In the genomic region with DNA sequence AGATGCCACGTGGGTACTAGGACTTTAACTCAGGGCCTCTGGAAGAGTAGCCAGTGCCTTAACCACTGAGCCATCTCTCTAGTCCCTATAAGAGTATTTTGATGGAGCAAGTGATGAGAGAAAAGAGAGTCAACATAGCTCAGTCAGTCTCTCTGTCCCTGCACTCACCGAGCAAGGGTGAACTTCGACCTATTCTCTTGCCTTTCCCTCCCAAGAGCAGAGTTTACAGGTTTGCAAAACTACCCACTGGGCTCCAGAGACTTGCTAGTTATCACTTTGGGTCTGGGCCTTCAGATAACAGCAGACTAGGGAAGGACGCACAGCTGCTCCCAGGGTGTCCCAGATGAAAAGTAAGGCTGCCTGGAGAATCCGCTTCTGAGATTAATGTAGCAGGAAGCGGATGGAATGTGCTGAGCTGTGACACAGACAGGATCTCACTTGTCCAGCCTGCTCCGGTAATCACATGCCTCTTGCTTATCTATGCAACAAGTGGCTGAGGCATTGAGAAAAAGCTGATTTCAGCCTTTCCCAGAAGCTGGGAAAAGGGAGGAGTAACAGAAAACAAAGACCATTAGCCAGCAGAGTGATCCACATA, we compare ENCODE assay signal across 9 mouse cellular contexts. TPM values are rescaled to one million over a fixed set of nuclear protein-coding genes. Genes with fewer than 3 reads are reported as not detected.
DNase-seq lines count a peak whose midpoint lies in the region; ATAC-seq lines count a peak whose summit lies in the region.
"Had no signal": no experiment of that assay in that cellular context is flagged by ENCODE, and none has a peak within 500 bp of the region (broad histone marks: within the 10 kb centered on the region; RNA-seq: fewer than 3 reads in every experiment).

No protein-coding gene starts in this region.

- no peak overlapping the region for H3K4me3 ChIP-seq in hindbrain, embryonic 10.5 days
- no peak overlapping the region for H3K4me3 ChIP-seq in hindbrain, embryonic 12.5 days
- no peak overlapping the region for H3K4me3 ChIP-seq in heart, embryonic 16.5 days (ENCODE audit: low read length)
- H3K4me3 ChIP-seq in limb, embryonic 15.5 days: no peak overlapping the region
- H3K4me3 ChIP-seq in stomach, embryonic 16.5 days (replicated peaks; ENCODE audit: low read length): no peak overlapping the region
- H3K4me3 ChIP-seq in hindbrain, embryonic 14.5 days (replicated peaks; ENCODE audit: low read length): no peak overlapping the region
- H3K4me3 ChIP-seq: neural tube, embryonic 12.5 days had no signal

- DNase-seq in hindbrain, embryonic 10.5 days (ENCODE audit: low spot score): no peak
- DNase-seq in left cerebral cortex, postnatal 36 days (ENCODE audit: low spot score in 2 of 2): no peak
- DNase-seq in hindbrain, embryonic 14.5 days (ENCODE audit: low spot score): no peak

- H3K4me2 ChIP-seq in hindbrain, embryonic 12.5 days (replicated peaks): no peak overlapping the region
- H3K4me2 ChIP-seq in heart, embryonic 16.5 days (ENCODE audit: low read depth, low read length): peak overlapping the region; percentile 29; the same call in 1 of the 2 replicates
- no peak overlapping the region for H3K4me2 ChIP-seq in limb, embryonic 15.5 days
- H3K4me2 ChIP-seq in stomach, embryonic 16.5 days (ENCODE audit: low read depth, low read length): no peak overlapping the region
- no peak overlapping the region for H3K4me2 ChIP-seq in hindbrain, embryonic 14.5 days (replicated peaks)
- H3K4me2 ChIP-seq: neural tube, embryonic 12.5 days had no signal

- H3K27me3 ChIP-seq in hindbrain, embryonic 10.5 days (ENCODE audit: insufficient read depth, poor library complexity, severe bottlenecking): 0 out of 2 replicates have a peak, but pooled peaks cover 6% of the 10 kb centered on the region
- no peaks in the 10 kb centered on the region for H3K27me3 ChIP-seq in hindbrain, embryonic 12.5 days
- no peaks in the 10 kb centered on the region for H3K27me3 ChIP-seq in heart, embryonic 16.5 days (ENCODE audit: control insufficient read depth, insufficient read depth, low read length)
- no peaks in the 10 kb centered on the region for H3K27me3 ChIP-seq in limb, embryonic 15.5 days
- no peaks in the 10 kb centered on the region for H3K27me3 ChIP-seq in stomach, embryonic 16.5 days (ENCODE audit: control insufficient read depth, insufficient read depth, low read length)
- no peaks in the 10 kb centered on the region for H3K27me3 ChIP-seq in hindbrain, embryonic 14.5 days (ENCODE audit: control insufficient read depth, insufficient read depth, low read length)
- H3K27me3 ChIP-seq: neural tube, embryonic 12.5 days had no signal

- H3K4me1 ChIP-seq in hindbrain, embryonic 10.5 days (replicated peaks): peaks cover 33% of the 10 kb centered on the region
- peaks cover 7% of the 10 kb centered on the region; the same call in 1 of the 2 replicates for H3K4me1 ChIP-seq in hindbrain, embryonic 12.5 days
- peaks cover 13% of the 10 kb centered on the region for H3K4me1 ChIP-seq in heart, embryonic 16.5 days (ENCODE audit: control insufficient read depth, insufficient read depth, low read length)
- no peaks in the 10 kb centered on the region for H3K4me1 ChIP-seq in limb, embryonic 15.5 days
- H3K4me1 ChIP-seq in stomach, embryonic 16.5 days (ENCODE audit: control insufficient read depth, insufficient read depth, low read length): peaks cover 5% of the 10 kb centered on the region; the same call in 1 of the 2 replicates
- H3K4me1 ChIP-seq in hindbrain, embryonic 14.5 days (replicated peaks; ENCODE audit: control insufficient read depth, insufficient read depth, low read length): no peaks in the 10 kb centered on the region; the same call in 1 of the 2 replicates

- no peaks in the 10 kb centered on the region for H3K9me3 ChIP-seq in hindbrain, embryonic 10.5 days
- no peaks in the 10 kb centered on the region for H3K9me3 ChIP-seq in hindbrain, embryonic 12.5 days (replicated peaks)
- H3K9me3 ChIP-seq in heart, embryonic 16.5 days (replicated peaks; ENCODE audit: control insufficient read depth, low read length): no peaks in the 10 kb centered on the region
- no peaks in the 10 kb centered on the region for H3K9me3 ChIP-seq in limb, embryonic 15.5 days
- H3K9me3 ChIP-seq in stomach, embryonic 16.5 days (replicated peaks; ENCODE audit: control insufficient read depth, low read length): no peaks in the 10 kb centered on the region
- H3K9me3 ChIP-seq in hindbrain, embryonic 14.5 days (ENCODE audit: control insufficient read depth, low read length): no peaks in the 10 kb centered on the region
- H3K9me3 ChIP-seq: neural tube, embryonic 12.5 days had no signal

- intact Hi-C loops in left cerebral cortex, postnatal 36 days (cut with DNase I): no loop called here

- WGBS in hindbrain, embryonic 10.5 days: 61% methylated on average over 7 of the region's 7 CpGs
- WGBS in hindbrain, embryonic 12.5 days: 53% methylated on average over 7 of the region's 7 CpGs
- 7% methylated on average over 7 of the region's 7 CpGs for WGBS in heart, embryonic 16.5 days
- 45% methylated on average over 7 of the region's 7 CpGs for WGBS in limb, embryonic 15.5 days
- WGBS in stomach, embryonic 16.5 days: 24% methylated on average over 7 of the region's 7 CpGs
- 54% methylated on average over 7 of the region's 7 CpGs for WGBS in hindbrain, embryonic 14.5 days

- ATAC-seq in hindbrain, embryonic 12.5 days (ENCODE audit: low FRiP score): no peak
- peak; percentile 89 for ATAC-seq in heart, embryonic 16.5 days (replicated peaks; ENCODE audit: extremely low read depth, insufficient read depth, low FRiP score)
- no peak for ATAC-seq in limb, embryonic 15.5 days (ENCODE audit: insufficient number of reproducible peaks, low FRiP score, low TSS enrichment, low read depth)
- peak; percentile 54; the same call in 1 of the 2 replicates for ATAC-seq in stomach, embryonic 16.5 days (ENCODE audit: insufficient read depth, low FRiP score)
- no peak for ATAC-seq in frontal cortex, adult (ENCODE audit: low TSS enrichment)
- ATAC-seq in hindbrain, embryonic 14.5 days (ENCODE audit: low FRiP score): no peak

- 0 out of 2 replicates have a peak overlapping the region, but pooled peaks have one; percentile 56 for H3K27ac ChIP-seq in hindbrain, embryonic 10.5 days
- H3K27ac ChIP-seq in hindbrain, embryonic 12.5 days: no peak overlapping the region
- peak overlapping the region; percentile 27 for H3K27ac ChIP-seq in heart, embryonic 16.5 days (ENCODE audit: low read length)
- peak overlapping the region; percentile 50; the same call in 1 of the 2 replicates for H3K27ac ChIP-seq in limb, embryonic 15.5 days
- no peak overlapping the region for H3K27ac ChIP-seq in stomach, embryonic 16.5 days (ENCODE audit: low read length)
- H3K27ac ChIP-seq in hindbrain, embryonic 14.5 days: no peak overlapping the region
- H3K27ac ChIP-seq: neural tube, embryonic 12.5 days had no signal

- no peak overlapping the region for H3K9ac ChIP-seq in hindbrain, embryonic 12.5 days
- no peak overlapping the region for H3K9ac ChIP-seq in heart, embryonic 16.5 days (ENCODE audit: low read length)
- H3K9ac ChIP-seq in limb, embryonic 15.5 days: no peak overlapping the region
- no peak overlapping the region for H3K9ac ChIP-seq in stomach, embryonic 16.5 days (ENCODE audit: low read length)
- H3K9ac ChIP-seq in hindbrain, embryonic 14.5 days: no peak overlapping the region
- H3K9ac ChIP-seq: neural tube, embryonic 12.5 days had no signal

- no peaks in the 10 kb centered on the region for H3K36me3 ChIP-seq in hindbrain, embryonic 10.5 days
- no peaks in the 10 kb centered on the region for H3K36me3 ChIP-seq in hindbrain, embryonic 12.5 days
- no peaks in the 10 kb centered on the region for H3K36me3 ChIP-seq in heart, embryonic 16.5 days (ENCODE audit: control insufficient read depth, insufficient read depth)
- H3K36me3 ChIP-seq in limb, embryonic 15.5 days: no peaks in the 10 kb centered on the region
- H3K36me3 ChIP-seq in stomach, embryonic 16.5 days (ENCODE audit: control insufficient read depth, insufficient read depth, low read length): no peaks in the 10 kb centered on the region
- no peaks in the 10 kb centered on the region for H3K36me3 ChIP-seq in hindbrain, embryonic 14.5 days (replicated peaks; ENCODE audit: control insufficient read depth, insufficient read depth)
- H3K36me3 ChIP-seq: neural tube, embryonic 12.5 days had no signal

RNA-seq across cellular contexts. Expression of gene Npl, which starts 7.0 kb away (rescaled TPM):
- 15.5 and 17.8 TPM in 2 replicates for polyA plus RNA-seq in hindbrain, embryonic 10.5 days (2016; fragmentation: Nextera tagmentation; extraction: Ambion mirVana)
- polyA plus RNA-seq in hindbrain, embryonic 12.5 days (2016; fragmentation: Nextera tagmentation; extraction: Ambion mirVana): 14.4 and 14.7 TPM in 2 replicates
- 4.9 and 6.8 TPM in 2 replicates for polyA plus RNA-seq in heart, embryonic 16.5 days (2015; fragmentation: Nextera tagmentation; extraction: Ambion mirVana)
- 34.1 and 49.8 TPM in 2 replicates for polyA plus RNA-seq in limb, embryonic 15.5 days (2015; fragmentation: Nextera tagmentation; extraction: Ambion mirVana)
- polyA plus RNA-seq in stomach, embryonic 16.5 days (2015; fragmentation: Nextera tagmentation; extraction: Ambion mirVana): 22.6 and 27.9 TPM in 2 replicates
- total RNA-seq in left cerebral cortex, postnatal 36 days (2021): 1 to 10 TPM; 3.8 to 6.1 TPM
- 15.8 and 16.8 TPM in 2 replicates for polyA plus RNA-seq in hindbrain, embryonic 14.5 days (2014; fragmentation: Nextera tagmentation; extraction: Ambion mirVana)

RNA-seq across cellular contexts. Expression of gene Dhx9, which starts 55.4 kb away (rescaled TPM):
- 31.1 and 42.1 TPM in 2 replicates for polyA plus RNA-seq in hindbrain, embryonic 10.5 days (2016; fragmentation: Nextera tagmentation; extraction: Ambion mirVana)
- polyA plus RNA-seq in hindbrain, embryonic 12.5 days (2016; fragmentation: Nextera tagmentation; extraction: Ambion mirVana): 47.3 and 47.4 TPM in 2 replicates
- polyA plus RNA-seq in heart, embryonic 16.5 days (2015; fragmentation: Nextera tagmentation; extraction: Ambion mirVana): 16.0 and 17.6 TPM in 2 replicates
- polyA plus RNA-seq in limb, embryonic 15.5 days (2015; fragmentation: Nextera tagmentation; extraction: Ambion mirVana): 22.2 and 29.0 TPM in 2 replicates
- 18.6 and 22.0 TPM in 2 replicates for polyA plus RNA-seq in stomach, embryonic 16.5 days (2015; fragmentation: Nextera tagmentation; extraction: Ambion mirVana)
- 100 to 1,000 TPM in 1 of 2 experiments, 10 to 100 TPM in 1; 88.2 to 108 TPM for total RNA-seq in left cerebral cortex, postnatal 36 days (2021)
- polyA plus RNA-seq in hindbrain, embryonic 14.5 days (2014; fragmentation: Nextera tagmentation; extraction: Ambion mirVana): 23.7 and 26.2 TPM in 2 replicates

Comparison
In these comparisons a context has a peak if more than half of its experiments do, and no peak if none do; other contexts are left out.
1. H3K27ac ChIP-seq: peak in hindbrain, embryonic 10.5 days (single experiment), heart, embryonic 16.5 days (single experiment) and limb, embryonic 15.5 days (single experiment); none in hindbrain, embryonic 12.5 days (single experiment), stomach, embryonic 16.5 days (single experiment) and hindbrain, embryonic 14.5 days (single experiment).
2. ATAC-seq: peak in heart, embryonic 16.5 days (single experiment) and stomach, embryonic 16.5 days (single experiment); none in hindbrain, embryonic 12.5 days (single experiment), limb, embryonic 15.5 days (single experiment), frontal cortex, adult (single experiment) and hindbrain, embryonic 14.5 days (single experiment).